Mouse (Mus musculus): ENCODE measurements at regions not wholly inside any gene's neighbourhood (a gene's known extent, or its start where the extent isn't known, plus 50 kb on each side); places are given as distances from the start of the nearest gene placed in this dataset.
"Not testable (repeated sequence)": the region's sequence is repeated elsewhere in the genome, so short reads cannot be mapped to it uniquely, and the experiment has no call there.

DNA sequence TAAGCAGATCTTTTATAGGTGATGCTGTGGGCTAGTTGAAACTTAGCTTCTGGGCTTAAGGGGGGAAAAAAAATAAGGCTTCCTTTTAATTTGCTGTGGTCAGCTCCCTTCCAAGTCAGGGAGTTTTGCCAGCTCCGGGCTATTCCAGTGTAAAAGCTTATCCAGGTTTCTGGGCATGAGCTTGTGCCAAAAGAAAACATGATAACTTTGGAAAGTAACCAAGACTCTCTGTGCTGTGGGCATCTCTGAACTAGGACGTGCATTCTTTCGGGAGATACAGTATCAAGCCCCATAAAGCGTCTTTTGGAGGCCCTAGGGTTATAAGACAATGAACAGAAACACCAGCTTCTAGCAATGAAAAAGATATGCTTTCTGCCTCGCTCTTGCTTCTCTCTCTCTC lies 114.6 kb upstream of the Dyrk2 start:
- DNase-seq (ENCODE audit: low spot score in 2 of 2): no peak

DNA sequence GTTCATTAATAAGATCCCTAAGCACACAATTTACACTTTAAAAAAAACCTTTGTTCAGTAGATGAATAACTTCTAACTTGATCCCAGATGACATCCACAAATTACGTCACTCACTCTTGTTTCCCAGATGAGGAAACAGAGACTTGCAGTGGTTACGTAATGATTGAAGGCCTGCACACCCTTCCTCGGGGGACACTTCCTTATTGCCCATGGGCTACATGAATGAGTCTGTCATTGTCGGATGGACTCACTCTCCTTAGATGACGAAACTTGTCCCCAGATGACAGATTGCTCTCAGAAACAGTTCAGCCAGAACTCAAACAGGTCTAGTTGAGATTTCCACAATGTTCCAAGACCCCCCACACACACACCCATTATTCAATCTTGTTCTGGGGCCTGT lies 111.4 kb upstream of the Dyrk2 start:
- DNase-seq (ENCODE audit: low spot score in 2 of 2): no peak

DNA sequence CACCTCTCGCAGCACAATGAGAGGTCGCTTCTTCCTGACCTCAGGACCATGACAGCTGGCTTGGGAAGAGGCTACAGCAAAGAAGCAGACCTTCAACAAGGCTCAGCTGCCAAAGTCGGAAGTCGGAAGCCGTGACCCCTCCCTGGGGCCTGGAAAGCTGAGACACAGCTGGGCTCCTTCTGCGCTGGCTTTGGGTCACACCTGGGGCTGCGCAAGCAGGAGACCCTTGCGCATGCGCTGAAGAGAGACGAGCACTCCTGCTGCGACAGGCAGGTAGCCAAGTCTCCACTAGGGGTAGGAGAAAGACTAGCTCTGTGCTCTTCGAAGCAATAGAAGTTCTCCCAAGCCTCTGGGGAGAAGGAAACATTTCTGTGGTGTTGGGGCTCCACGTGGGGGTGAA lies 109.3 kb upstream of the Dyrk2 start:
- DNase-seq (ENCODE audit: low spot score in 2 of 2): no peak

DNA sequence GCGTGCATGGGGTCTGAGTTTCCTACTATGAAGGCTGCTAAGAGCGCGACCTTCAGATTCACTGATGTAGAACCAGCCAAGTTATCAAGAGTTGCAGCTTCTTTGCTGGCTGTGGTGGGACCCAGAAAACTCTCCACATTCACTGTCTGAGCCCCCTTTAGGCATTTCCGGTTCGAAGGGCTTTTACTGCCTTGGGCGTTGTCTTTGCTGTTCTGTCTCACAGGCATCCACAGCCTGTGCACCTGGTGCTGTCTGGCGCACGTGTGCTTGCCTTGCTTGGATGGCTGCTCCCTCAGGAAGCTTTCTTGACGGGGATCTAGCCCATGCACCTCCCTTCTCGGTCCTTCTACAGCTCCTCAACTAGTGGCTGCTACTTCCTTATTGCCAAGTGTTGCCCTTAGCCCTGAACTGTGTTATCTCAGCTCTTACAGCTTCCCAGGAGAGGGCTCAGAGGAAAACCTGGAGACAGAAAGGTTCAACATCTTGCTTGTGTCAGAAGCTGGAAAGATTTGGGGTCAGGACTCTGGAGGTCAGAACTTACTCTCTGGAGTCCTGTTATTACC lies 108.3 kb upstream of the Dyrk2 start:
- no peak for DNase-seq (ENCODE audit: low spot score in 2 of 2)

DNA sequence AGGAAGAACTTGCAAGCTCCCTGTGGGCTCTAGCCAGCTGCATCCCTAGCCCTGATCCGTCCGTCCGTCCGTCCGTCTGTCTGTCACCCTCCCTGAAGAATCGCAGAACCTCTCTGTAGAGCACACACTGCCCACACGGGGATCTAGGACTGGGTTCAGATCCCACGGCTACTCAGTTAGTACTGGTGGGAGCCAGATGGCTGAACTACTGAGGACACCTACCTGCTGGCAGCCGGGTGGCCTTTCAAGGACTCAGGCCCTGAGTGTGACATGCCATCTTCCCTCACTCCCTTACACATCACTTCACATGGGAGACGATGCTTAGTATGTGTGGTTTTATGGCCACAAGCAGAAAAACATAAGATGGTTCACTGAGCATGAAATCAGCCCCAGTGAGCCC lies 106.4 kb upstream of the Dyrk2 start:
- DNase-seq (ENCODE audit: low spot score in 2 of 2): no peak

DNA sequence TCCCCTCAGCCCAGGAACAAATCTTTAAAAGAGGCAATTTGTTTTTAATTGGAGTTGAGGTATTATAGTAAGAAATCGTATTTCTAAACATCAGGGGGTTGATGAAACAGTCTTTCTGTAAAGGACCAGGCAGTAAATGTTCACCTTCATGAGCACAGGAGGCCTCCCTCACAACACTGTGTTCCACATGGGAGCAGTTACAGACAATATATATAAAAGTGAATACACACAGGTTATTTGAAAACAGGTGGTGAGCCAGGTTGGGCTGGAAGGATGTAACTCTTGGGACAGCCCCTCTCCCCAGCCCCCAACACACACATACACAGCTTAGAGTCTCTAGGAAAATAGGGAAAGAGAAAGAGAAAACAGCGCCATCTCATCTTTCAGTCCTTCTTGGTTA lies 105.8 kb upstream of the Dyrk2 start:
- no peak for DNase-seq (ENCODE audit: low spot score in 2 of 2)

DNA sequence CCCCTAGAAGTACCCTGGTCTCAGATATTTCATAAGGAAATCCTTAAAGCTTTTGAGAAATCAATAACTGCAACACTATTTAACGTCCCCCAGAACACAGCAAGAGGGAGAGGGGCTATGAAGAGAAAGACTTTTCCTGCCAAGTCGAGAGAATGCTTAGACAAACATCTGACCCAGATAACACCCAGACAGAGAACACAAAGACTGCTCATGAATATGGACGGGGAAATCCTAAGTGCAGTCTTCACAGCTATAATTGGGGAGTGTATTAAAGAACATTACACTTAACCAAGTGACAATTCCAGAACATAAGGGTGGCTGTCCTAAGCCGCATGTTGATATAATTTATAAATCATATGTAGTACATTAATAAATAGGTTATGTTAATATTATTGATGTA lies 103.3 kb upstream of the Dyrk2 start:
- DNase-seq (ENCODE audit: low spot score in 2 of 2): no peak

DNA sequence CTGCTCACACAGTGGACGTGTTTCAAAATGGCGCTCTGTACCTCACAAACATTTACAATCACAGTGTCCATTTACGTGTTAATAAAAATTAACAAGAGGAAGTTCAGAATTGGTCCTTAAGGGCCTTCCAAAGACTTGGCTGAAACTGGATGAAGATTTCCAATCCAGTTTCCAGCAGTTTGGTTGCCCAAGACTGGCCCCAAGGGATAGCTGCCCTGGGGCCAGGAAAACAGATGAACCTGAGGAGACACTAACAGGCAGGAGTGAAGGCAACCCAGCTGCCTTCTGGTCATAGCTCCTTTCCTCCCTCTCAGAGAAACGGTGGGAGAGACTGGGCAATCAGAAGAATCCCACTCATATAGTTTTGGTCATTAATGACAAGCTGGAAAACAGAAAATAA lies 102.6 kb upstream of the Dyrk2 start:
- no peak for DNase-seq (ENCODE audit: low spot score in 2 of 2)

DNA sequence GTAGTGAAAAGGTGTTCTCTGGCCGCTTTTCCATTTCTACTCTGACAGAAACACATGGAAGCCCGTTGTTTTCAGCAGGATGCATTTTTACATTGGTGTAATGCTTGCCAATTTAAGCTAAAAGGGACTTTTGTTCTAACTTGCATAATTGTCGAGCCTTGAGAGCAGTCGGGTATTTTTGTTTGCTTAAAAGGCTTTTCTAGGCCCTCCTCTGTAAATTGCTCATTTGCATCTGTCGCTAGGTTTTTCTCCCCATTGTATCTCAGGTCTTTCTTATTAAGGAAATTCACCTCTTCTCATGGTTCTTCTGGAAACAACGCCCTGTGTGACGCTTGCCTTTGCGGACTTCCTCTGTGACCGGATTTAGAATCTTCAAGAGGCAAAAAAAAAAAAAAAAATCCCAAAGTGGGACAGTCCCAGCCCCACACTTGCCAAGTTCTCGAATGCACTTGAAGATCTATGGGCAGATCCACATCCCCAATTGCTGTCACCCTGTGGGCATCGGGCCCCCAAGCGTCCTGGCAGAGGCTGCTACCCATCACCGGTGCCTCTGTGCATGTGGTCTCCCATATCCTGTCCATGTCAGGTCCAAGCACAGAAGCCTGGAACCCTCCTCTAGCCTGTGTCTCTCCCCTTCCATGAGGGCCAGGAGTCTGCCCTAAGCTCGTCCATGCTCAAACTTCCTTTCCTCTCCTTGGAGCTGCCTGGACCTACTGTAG lies 100.6 kb upstream of the Dyrk2 start:
- no peak for DNase-seq (ENCODE audit: low spot score in 2 of 2)

DNA sequence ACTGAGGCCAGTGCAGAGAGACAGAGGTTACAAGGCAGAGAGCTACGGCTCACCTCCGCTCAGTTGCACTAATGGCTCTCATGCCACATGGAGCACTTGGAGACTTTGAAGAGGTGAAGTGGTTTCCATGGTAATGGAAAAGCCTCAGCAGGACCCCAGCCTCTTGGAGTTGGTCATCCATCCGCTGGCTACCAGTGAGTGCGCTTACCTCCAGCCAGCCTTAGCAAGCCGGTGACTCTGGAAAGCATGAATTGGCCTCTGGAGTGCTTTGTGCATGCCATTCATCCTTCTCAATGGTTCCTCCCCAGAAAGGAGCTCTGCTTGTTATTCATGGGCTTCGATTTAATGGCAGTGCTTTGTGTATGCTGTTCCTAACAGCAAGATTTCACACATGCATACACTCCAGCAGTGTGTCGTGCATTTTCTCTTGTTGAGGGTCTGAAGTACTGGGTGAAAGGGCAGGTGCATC lies 91.7 kb upstream of the Dyrk2 start:
- DNase-seq (ENCODE audit: low spot score in 2 of 2): no peak

DNA sequence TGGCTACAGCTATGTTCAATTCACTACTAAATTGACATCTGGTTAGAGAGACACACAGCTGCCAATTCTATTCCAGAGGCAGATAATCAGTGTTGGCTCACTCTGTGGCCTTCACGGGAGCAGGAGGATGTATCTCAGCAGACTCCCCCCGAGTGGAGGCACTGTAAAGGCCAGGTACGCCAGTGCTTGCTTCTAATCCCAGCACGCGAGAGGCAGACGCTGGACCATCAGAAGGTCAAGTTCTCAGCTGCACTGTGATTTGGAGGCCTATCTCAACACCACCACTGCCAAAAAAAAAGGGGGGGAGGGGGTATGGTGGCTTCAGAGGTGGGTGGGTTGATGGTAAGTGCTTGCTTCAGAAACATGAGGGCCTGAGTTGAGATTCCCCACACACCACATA lies 90.1 kb upstream of the Dyrk2 start:
- no peak for DNase-seq (ENCODE audit: low spot score in 2 of 2)

DNA sequence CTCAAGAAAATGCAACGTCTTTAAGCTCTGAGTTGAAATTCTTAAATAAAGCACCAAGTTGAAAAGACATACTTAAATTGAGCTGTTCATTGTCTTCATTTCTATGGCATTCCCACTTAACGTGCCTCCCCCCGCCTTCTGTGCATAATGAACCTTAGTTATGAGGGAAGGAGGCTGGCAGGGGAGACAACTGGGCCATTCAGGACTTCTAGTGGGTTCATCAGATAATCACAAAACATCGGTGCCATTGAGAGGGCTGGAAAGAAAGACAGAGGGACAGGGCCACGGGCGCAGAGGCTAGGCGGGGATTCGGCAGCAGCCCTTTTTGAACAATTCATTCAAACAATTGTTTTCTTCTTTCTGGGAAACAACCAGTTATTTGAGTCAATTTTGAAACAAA lies 89.6 kb upstream of the Dyrk2 start:
- no peak for DNase-seq (ENCODE audit: low spot score in 2 of 2)

DNA sequence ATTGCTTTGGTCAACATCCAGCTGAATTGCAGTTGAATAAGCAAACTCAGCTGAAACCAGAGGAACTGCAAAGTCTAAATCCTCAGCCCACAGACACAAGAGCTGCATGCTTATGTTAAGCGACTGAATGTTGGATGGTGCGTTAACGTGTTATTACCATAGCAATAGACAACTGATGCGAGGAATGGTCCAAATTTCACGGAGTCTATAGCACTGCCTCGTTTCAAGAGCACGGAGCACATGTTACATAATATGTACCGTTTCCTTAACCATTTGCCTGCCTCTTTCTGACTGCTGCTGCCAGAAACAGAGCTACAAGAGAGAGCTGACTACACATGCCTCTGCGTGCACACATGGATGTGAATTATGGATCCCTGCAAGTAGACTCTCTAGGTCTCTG lies 86.3 kb upstream of the Dyrk2 start:
- DNase-seq (ENCODE audit: low spot score in 2 of 2): peak; percentile 49 to 80

DNA sequence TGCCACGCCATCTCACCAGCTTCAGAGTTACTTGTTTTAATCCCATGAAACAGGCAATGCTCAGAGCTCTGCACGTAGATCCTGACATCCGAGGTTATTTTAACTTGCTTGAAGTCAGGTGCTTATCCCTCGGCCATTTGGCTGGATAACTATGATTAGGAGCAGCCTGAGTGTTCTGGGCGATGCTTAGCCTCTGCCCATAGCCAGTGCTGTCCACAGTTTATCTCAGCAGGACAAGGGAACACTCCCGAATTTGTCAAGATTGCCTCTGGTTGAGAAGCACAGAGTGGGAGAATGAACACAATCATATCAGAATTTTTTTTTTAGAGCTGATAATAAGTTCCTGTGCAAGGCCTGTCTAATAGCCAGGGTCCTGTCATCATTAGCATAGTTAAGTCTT lies 83.4 kb upstream of the Dyrk2 start:
- DNase-seq (ENCODE audit: low spot score in 2 of 2): no peak

DNA sequence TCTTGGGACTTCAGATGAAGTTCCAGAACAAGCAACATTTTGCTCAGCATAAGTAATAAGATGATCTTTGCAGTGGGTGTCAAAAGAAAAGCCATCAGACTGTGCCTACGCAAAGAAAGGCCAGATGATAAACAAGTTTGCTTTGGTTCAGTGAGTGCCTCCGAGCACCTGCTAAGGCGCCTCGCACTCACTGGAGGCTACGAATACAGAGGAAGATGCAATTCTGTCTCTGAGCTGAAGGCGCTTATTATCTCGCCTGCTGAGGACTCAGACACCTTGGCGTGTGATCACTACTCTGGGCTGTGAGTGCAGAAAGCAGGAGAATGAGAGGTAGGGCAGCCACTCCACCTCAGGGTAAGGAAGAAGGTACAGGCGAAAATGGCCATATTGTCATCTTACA lies 82.7 kb upstream of the Dyrk2 start:
- no peak for DNase-seq (ENCODE audit: low spot score in 2 of 2)

DNA sequence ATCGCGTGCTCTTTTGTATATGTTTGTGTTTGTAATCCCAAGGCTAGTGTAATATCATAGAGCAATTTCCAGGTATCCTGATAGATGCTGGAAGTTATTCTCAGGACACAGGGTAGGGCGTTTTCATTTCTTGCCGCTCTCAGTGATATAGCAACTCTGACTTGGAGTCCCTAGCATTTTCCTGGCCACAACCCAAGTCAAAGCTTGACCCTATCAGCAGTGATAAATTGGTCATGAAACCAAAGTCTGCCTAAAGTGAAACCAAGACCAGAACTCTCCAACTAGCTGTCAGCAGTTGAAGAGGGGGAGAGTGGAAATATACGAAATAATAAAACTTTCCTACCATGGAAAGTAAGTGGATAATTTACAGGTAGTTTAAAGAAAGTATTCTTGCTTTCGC lies 77.7 kb upstream of the Dyrk2 start:
- DNase-seq (ENCODE audit: low spot score in 2 of 2): no peak

DNA sequence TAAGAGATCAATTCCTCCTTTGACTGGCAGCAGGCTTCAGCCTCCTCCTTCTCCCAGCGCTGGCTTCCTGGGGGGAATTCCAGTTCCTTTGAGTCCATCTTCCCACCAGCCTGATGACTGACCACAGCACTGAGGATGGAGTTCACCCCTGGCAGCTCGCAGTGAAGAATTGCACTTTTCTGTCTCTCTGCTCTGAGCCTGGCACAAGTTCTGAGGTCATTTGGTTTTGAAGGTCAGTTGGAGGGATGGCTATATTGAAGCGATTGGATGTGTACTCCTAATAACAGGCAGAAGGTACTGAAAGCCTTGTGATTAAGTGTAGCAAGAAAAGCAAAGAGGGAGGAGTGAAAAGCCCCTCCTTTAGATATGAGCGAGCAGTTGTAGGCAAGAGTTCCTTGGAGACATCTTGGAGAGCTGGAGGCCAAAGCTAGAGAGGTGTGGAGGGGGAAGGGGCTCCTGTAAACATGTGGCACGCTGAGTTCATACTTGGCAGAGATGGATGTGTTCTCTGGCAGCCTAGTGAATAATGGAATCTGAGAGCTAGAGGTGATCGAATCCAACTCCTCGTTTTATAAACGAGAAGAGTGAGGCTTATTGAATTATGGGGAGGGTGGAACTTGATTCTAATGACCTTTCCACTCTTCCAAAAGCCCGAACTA lies 77.1 kb upstream of the Dyrk2 start:
- no peak for DNase-seq (ENCODE audit: low spot score in 2 of 2)

DNA sequence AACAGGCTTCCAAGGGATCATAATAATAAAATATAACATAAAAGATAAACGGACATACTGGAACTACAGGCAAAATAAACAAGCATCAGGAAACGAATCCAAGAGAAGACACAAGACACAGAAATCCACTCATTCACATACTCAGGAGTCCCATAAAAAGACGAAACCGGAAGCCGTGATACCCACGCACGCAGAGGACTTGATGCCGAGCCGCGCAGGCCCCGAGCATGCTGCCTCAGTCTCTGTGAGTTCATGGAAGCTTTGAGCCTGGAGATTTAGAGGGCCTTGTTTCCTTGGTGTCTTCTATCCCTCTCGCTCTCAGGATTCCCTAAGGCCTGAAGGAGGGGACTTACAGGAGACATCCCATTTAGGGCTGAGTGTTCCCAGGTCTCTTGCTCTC lies 57.3 kb upstream of the Dyrk2 start:
- DNase-seq (ENCODE audit: low spot score in 2 of 2): no peak

DNA sequence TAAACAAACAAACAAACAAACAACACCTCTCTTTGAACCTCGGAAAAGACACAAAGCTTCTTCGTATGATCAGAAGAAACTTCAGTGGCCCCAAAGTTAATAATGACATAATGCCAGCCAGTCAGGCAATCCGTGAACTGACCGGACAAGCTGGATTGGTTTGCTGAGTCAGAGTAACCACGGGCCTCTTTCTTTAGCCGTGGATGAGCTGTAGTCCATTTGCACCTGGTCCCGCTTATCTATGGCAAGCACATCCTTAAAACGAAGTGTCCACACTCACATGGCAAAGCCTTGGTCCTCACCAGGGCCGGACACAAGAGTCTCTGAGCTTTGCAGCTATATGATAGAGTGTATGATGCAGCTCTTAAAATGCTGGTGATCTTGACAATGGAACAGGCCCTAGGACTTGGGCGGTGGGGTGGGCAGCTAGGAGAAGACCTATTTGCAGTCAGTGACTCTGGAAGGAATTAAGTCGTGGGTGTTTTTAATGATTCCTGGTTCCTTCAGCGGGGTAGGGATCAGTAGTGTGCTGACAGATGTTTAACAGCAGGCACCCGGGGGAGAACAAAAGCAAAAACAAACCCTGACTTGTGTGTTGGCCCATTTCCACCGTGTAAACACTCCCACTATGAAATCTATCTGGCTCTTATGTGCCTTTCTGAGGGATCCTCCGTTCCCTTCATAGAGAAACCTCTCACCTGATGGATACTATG lies 53.6 kb upstream of the Dyrk2 start:
- no peak for DNase-seq (ENCODE audit: low spot score in 2 of 2)

DNA sequence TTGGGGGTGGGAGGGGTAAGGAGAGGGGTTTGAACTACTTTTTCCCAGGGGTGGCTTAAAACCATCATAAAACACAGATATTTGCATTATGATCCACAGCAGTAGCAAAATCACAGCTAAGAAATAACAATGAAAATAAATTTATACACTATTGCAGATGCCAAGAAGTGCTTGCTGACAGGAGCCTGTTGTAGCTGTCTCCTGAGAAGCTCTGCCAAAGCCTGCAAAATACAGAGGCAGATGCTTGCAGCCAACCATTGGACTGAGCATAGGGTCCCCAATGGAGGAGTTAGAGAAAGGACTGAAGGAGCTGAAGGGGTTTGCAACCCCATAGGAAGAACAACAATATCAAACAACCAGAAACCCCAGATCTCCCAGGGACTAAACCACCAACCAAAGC lies 52.1 kb upstream of the Dyrk2 start:
- not testable (repeated sequence) for DNase-seq (ENCODE audit: low spot score in 2 of 2)
